Mouse (Mus musculus): ENCODE measurements around the gene Zfp410. TPM values are rescaled to one million over a fixed set of nuclear protein-coding genes. Genes with fewer than 3 reads are reported as not detected.

Gene Zfp410
- polyA plus RNA-seq, 1 experiment from 2014 or later, result 61.5 TPM

GRCm38 (mm10) chr12:84371647-84372046 is 55.0 kb downstream of the Zfp410 start:
- no peak for ATAC-seq
- Histone ChIP-seq H3K27me3 (replicated peaks; ENCODE audit: control insufficient read depth, insufficient read depth, low read length) (no peaks in the 10 kb centered on the region), H3K4me1 (ENCODE audit: control insufficient read depth, insufficient read depth, low read length) (peaks cover 8% of the 10 kb centered on the region; the same call in 1 of the 2 replicates), H3K27ac (ENCODE audit: low read length) (no peak overlapping the region), H3K4me3 (ENCODE audit: low read length) (no peak overlapping the region), H3K36me3 (ENCODE audit: control insufficient read depth, insufficient read depth, low read length) (peaks cover 27% of the 10 kb centered on the region), H3K9ac (ENCODE audit: low read depth, low read length) (no peak overlapping the region), H3K9me3 (ENCODE audit: control insufficient read depth, low read length) (no peaks in the 10 kb centered on the region), H3K4me2 (ENCODE audit: low read depth, low read length) (no peak overlapping the region)
- 94% methylated on average over 5 of the region's 5 CpGs for WGBS

- Histone ChIP-seq H3K4me3 (ENCODE audit: low read length) (no peak overlapping the region), H3K27ac (ENCODE audit: low read length) (0 out of 2 replicates have a peak overlapping the region, but pooled peaks have one; percentile 1), H3K4me1 (ENCODE audit: control insufficient read depth, insufficient read depth, low read length) (peaks cover 8% of the 10 kb centered on the region; the same call in 1 of the 2 replicates), H3K27me3 (replicated peaks; ENCODE audit: control insufficient read depth, insufficient read depth, low read length) (no peaks in the 10 kb centered on the region), H3K4me2 (ENCODE audit: low read depth, low read length) (no peak overlapping the region), H3K9ac (ENCODE audit: low read depth, low read length) (no peak overlapping the region), H3K36me3 (ENCODE audit: control insufficient read depth, insufficient read depth, low read length) (peaks cover 23% of the 10 kb centered on the region), H3K9me3 (ENCODE audit: control insufficient read depth, low read length) (no peaks in the 10 kb centered on the region)
- 50% methylated on average over 6 of the region's 6 CpGs for WGBS
- peak; percentile 67 for ATAC-seq
Observed at GRCm38 (mm10) chr12:84373831-84374481, 57.3 kb downstream of the Zfp410 start.

GRCm38 (mm10) chr12:84382369-84382768 is 65.7 kb downstream of the Zfp410 start:
- Histone ChIP-seq H3K4me3 (ENCODE audit: low read length) (no peak overlapping the region), H3K36me3 (ENCODE audit: control insufficient read depth, insufficient read depth, low read length) (0 out of 2 replicates have a peak, but pooled peaks cover 4% of the 10 kb centered on the region), H3K9me3 (ENCODE audit: control insufficient read depth, low read length) (no peaks in the 10 kb centered on the region), H3K4me1 (ENCODE audit: control insufficient read depth, insufficient read depth, low read length) (peaks cover 2% of the 10 kb centered on the region; the same call in 1 of the 2 replicates), H3K27me3 (replicated peaks; ENCODE audit: control insufficient read depth, insufficient read depth, low read length) (no peaks in the 10 kb centered on the region), H3K4me2 (ENCODE audit: low read depth, low read length) (no peak overlapping the region), H3K9ac (ENCODE audit: low read depth, low read length) (no peak overlapping the region), H3K27ac (ENCODE audit: low read length) (no peak overlapping the region)
- 91% methylated on average over 4 of the region's 4 CpGs for WGBS
- ATAC-seq, result no peak

- Histone ChIP-seq H3K4me2 (ENCODE audit: low read depth, low read length) (no peak overlapping the region), H3K4me1 (ENCODE audit: control insufficient read depth, insufficient read depth, low read length) (peaks cover 2% of the 10 kb centered on the region; the same call in 1 of the 2 replicates), H3K27ac (ENCODE audit: low read length) (peak overlapping the region; percentile 78), H3K36me3 (ENCODE audit: control insufficient read depth, insufficient read depth, low read length) (no peaks in the 10 kb centered on the region), H3K27me3 (replicated peaks; ENCODE audit: control insufficient read depth, insufficient read depth, low read length) (no peaks in the 10 kb centered on the region), H3K4me3 (ENCODE audit: low read length) (no peak overlapping the region), H3K9ac (ENCODE audit: low read depth, low read length) (0 out of 2 replicates have a peak overlapping the region, but pooled peaks have one; percentile 4), H3K9me3 (ENCODE audit: control insufficient read depth, low read length) (no peaks in the 10 kb centered on the region)
- ATAC-seq, result peak; percentile 95
- WGBS, result 59% methylated on average over 5 of the region's 5 CpGs
Observed at GRCm38 (mm10) chr12:84384644-84385081, 68.0 kb downstream of the Zfp410 start.

GRCm38 (mm10) chr12:84385408-84385807 is 68.8 kb downstream of the Zfp410 start:
- 0 out of 2 replicates have a peak overlapping the region, but pooled peaks have one; percentile 26 for H3K27ac ChIP-seq (ENCODE audit: low read length)
- H3K4me2 ChIP-seq (ENCODE audit: low read depth, low read length), result no peak overlapping the region
- H3K36me3 ChIP-seq (ENCODE audit: control insufficient read depth, insufficient read depth, low read length), result no peaks in the 10 kb centered on the region
- H3K27me3 ChIP-seq (replicated peaks; ENCODE audit: control insufficient read depth, insufficient read depth, low read length), result no peaks in the 10 kb centered on the region
- peaks cover 2% of the 10 kb centered on the region; the same call in 1 of the 2 replicates for H3K4me1 ChIP-seq (ENCODE audit: control insufficient read depth, insufficient read depth, low read length)
- WGBS, result 94% methylated on average over 4 of the region's 4 CpGs
- no peak overlapping the region for H3K4me3 ChIP-seq (ENCODE audit: low read length)
- H3K9ac ChIP-seq (ENCODE audit: low read depth, low read length), result no peak overlapping the region
- ATAC-seq, result no peak
- H3K9me3 ChIP-seq (ENCODE audit: control insufficient read depth, low read length), result no peaks in the 10 kb centered on the region

GRCm38 (mm10) chr12:84388097-84388496 is 71.4 kb downstream of the Zfp410 start:
- ATAC-seq, result no peak
- Histone ChIP-seq H3K27me3 (replicated peaks; ENCODE audit: control insufficient read depth, insufficient read depth, low read length) (no peaks in the 10 kb centered on the region), H3K9ac (ENCODE audit: low read depth, low read length) (no peak overlapping the region), H3K4me3 (ENCODE audit: low read length) (no peak overlapping the region), H3K4me1 (ENCODE audit: control insufficient read depth, insufficient read depth, low read length) (peaks cover 2% of the 10 kb centered on the region; the same call in 1 of the 2 replicates), H3K27ac (ENCODE audit: low read length) (no peak overlapping the region), H3K4me2 (ENCODE audit: low read depth, low read length) (no peak overlapping the region), H3K36me3 (ENCODE audit: control insufficient read depth, insufficient read depth, low read length) (no peaks in the 10 kb centered on the region), H3K9me3 (ENCODE audit: control insufficient read depth, low read length) (no peaks in the 10 kb centered on the region)
- WGBS, result 93% methylated on average over 8 of the region's 8 CpGs

- no peak overlapping the region for H3K4me2 ChIP-seq (ENCODE audit: low read depth, low read length)
- H3K9ac ChIP-seq (ENCODE audit: low read depth, low read length), result no peak overlapping the region
- H3K9me3 ChIP-seq (ENCODE audit: control insufficient read depth, low read length), result no peaks in the 10 kb centered on the region
- ATAC-seq, result no peak
- no peaks in the 10 kb centered on the region for H3K36me3 ChIP-seq (ENCODE audit: control insufficient read depth, insufficient read depth, low read length)
- no peaks in the 10 kb centered on the region for H3K27me3 ChIP-seq (replicated peaks; ENCODE audit: control insufficient read depth, insufficient read depth, low read length)
- 79% methylated on average over 14 of the region's 14 CpGs for WGBS
- H3K4me3 ChIP-seq (ENCODE audit: low read length), result no peak overlapping the region
- H3K4me1 ChIP-seq (ENCODE audit: control insufficient read depth, insufficient read depth, low read length), result peaks cover 2% of the 10 kb centered on the region; the same call in 1 of the 2 replicates
- H3K27ac ChIP-seq (ENCODE audit: low read length), result no peak overlapping the region
Observed at GRCm38 (mm10) chr12:84388774-84389400, 72.2 kb downstream of the Zfp410 start.

GRCm38 (mm10) chr12:84390336-84390735 is 73.7 kb downstream of the Zfp410 start:
- Histone ChIP-seq H3K4me3 (ENCODE audit: low read length) (no peak overlapping the region), H3K4me2 (ENCODE audit: low read depth, low read length) (no peak overlapping the region), H3K4me1 (ENCODE audit: control insufficient read depth, insufficient read depth, low read length) (no peaks in the 10 kb centered on the region), H3K27me3 (replicated peaks; ENCODE audit: control insufficient read depth, insufficient read depth, low read length) (no peaks in the 10 kb centered on the region), H3K9ac (ENCODE audit: low read depth, low read length) (no peak overlapping the region), H3K9me3 (ENCODE audit: control insufficient read depth, low read length) (no peaks in the 10 kb centered on the region), H3K27ac (ENCODE audit: low read length) (no peak overlapping the region), H3K36me3 (ENCODE audit: control insufficient read depth, insufficient read depth, low read length) (no peaks in the 10 kb centered on the region)
- no peak for ATAC-seq
- 78% methylated on average over 6 of the region's 6 CpGs for WGBS

- Histone ChIP-seq H3K27ac (ENCODE audit: low read length) (no peak overlapping the region), H3K4me1 (ENCODE audit: control insufficient read depth, insufficient read depth, low read length) (no peaks in the 10 kb centered on the region), H3K4me3 (ENCODE audit: low read length) (no peak overlapping the region), H3K27me3 (replicated peaks; ENCODE audit: control insufficient read depth, insufficient read depth, low read length) (no peaks in the 10 kb centered on the region), H3K9ac (ENCODE audit: low read depth, low read length) (no peak overlapping the region), H3K36me3 (ENCODE audit: control insufficient read depth, insufficient read depth, low read length) (no peaks in the 10 kb centered on the region), H3K4me2 (ENCODE audit: low read depth, low read length) (no peak overlapping the region), H3K9me3 (ENCODE audit: control insufficient read depth, low read length) (no peaks in the 10 kb centered on the region)
- WGBS, result 98% methylated on average over 4 of the region's 4 CpGs
- no peak for ATAC-seq
Observed at GRCm38 (mm10) chr12:84392681-84393080, 76.0 kb downstream of the Zfp410 start.
